Mouse (Mus musculus): Measurements from ENCODE around the gene Filip1l. TPM values are rescaled to one million over a fixed set of nuclear protein-coding genes. Genes with fewer than 3 reads are reported as not detected.
A peak's percentile ranks its signal among the peaks of the same experiment; 100 is the strongest.

Gene Filip1l
- polyA plus RNA-seq, 1 experiment: 15.1 TPM

DNA sequence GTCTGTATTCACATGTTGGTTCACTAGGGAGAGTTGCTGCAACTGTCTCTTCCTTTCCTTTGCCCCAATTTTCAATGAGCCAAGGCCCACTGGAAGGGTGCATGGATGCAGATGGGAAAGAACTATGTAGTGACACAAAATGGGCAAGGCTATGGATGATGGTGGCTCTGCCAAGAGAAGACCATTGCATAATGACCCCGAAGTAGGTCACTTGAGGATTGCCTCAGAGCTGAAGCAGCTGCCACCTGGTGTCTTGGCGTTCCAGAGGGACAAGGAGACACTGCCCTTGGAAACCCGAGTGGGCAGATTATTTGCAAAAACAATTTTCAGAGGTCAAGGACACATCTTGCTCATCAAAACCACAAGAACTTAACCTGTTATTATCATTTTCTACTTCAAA lies 3.9 kb upstream of the Filip1l start:
- DNase-seq: no peak
- TF ChIP-seq POLR2A (IDR thresholded peaks at IDR 0.05; ENCODE audit: borderline replicate concordance, extremely low read depth, low read depth, low read length) (no peak), CTCF (IDR thresholded peaks at IDR 0.05; ENCODE audit: insufficient read depth, low read length) (no peak)
- Histone ChIP-seq H3K4me3 (replicated peaks; ENCODE audit: extremely low read depth, low read depth, low read length) (no peak overlapping the region), H3K4me1 (ENCODE audit: control insufficient read depth, insufficient read depth, low read length) (peaks cover 4% of the 10 kb centered on the region)
- 53% methylated on average over 3 of the region's 3 CpGs for WGBS

DNA sequence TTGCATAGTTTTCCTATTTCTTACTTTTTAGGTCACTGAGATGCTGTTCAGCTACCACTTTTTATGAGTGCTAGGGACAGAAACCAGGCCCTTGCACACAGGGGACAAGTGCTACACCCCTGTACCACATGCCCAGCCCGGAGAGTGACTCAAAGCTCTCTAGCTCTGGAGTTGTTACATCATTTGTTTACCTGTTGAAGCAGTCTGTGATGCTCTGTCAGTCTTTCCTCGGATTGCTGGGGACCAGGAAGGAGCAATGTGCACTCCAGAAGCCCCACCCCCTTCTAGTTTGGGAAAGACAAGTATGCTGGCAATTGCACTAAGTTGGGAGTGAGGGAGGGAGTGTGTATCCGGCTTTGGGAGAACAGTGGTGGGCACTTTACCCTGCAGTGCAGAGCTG lies 3.2 kb upstream of the Filip1l start:
- peak; percentile 29 for DNase-seq
- Histone ChIP-seq H3K4me3 (replicated peaks; ENCODE audit: extremely low read depth, low read depth, low read length) (no peak overlapping the region), H3K4me1 (ENCODE audit: control insufficient read depth, insufficient read depth, low read length) (peaks cover 4% of the 10 kb centered on the region)
- 31% methylated on average over 3 of the region's 3 CpGs for WGBS
- TF ChIP-seq POLR2A (IDR thresholded peaks at IDR 0.05; ENCODE audit: borderline replicate concordance, extremely low read depth, low read depth, low read length) (no peak), CTCF (IDR thresholded peaks at IDR 0.05; ENCODE audit: insufficient read depth, low read length) (no peak)

DNA sequence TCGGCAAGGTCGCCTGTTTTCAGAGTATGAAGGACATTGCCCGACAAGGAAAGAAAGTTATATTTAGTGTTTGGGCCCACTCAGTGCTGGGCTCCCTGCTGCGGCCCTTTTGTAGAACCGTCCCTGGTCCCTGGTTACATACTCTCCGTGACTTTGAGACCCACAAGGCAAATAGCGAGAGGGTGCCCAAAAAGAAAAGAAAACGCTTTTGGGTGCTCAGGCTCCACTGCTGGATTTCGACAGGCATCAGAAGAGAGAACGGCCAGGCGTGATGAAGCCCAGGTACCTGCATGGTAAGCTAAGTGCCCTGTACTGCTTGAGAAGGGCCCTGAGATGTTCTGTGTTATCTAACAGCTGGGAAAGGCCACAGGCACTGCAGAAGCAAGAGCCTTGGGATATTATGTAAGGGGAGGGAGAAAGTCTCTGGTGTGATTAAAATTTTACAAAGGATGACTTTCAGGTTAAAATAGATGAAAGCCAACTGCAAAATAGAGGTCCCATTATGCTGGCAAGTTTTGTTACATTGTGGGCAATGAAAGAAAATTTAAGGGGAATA lies 351 bp downstream of the Filip1l start:
- no peak for DNase-seq
- TF ChIP-seq POLR2A (IDR thresholded peaks at IDR 0.05; ENCODE audit: borderline replicate concordance, extremely low read depth, low read depth, low read length): no peak
- TF ChIP-seq CTCF (IDR thresholded peaks at IDR 0.05; ENCODE audit: insufficient read depth, low read length): no peak
- no peak overlapping the region for H3K4me3 ChIP-seq (replicated peaks; ENCODE audit: extremely low read depth, low read depth, low read length)

DNA sequence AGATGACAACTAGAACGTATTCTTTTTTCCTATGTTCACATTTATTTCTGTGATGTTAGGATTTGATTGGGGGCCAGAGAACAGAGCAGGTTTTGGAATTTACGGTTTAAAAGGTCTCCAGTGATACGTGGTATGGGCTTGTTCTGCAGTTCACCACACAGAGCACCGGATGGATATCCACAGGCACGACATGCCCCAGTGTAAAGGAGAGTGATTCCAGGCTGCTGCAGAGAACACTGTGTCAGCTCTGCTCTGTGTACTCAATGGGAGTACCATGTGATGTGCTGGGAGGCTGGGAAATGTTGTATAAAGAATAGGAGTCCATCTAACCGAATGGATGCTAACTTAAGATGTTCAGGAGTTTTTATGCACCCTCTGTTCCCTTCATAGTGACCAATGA lies 1.0 kb downstream of the Filip1l start:
- Histone ChIP-seq H3K4me1 (ENCODE audit: control insufficient read depth, insufficient read depth, low read length) (no peaks in the 10 kb centered on the region; the same call in 1 of the 2 replicates), H3K4me3 (replicated peaks; ENCODE audit: extremely low read depth, low read depth, low read length) (no peak overlapping the region)
- DNase-seq: no peak
- WGBS: 74% methylated on average over 6 of the region's 6 CpGs
- TF ChIP-seq POLR2A (IDR thresholded peaks at IDR 0.05; ENCODE audit: borderline replicate concordance, extremely low read depth, low read depth, low read length) (no peak), CTCF (IDR thresholded peaks at IDR 0.05; ENCODE audit: insufficient read depth, low read length) (no peak)

More for the DNA sequence above, 351 bp downstream of the Filip1l start:
- 79% methylated on average over 11 of the region's 11 CpGs for WGBS
- H3K4me1 ChIP-seq (ENCODE audit: control insufficient read depth, insufficient read depth, low read length): peaks cover 4% of the 10 kb centered on the region

DNA sequence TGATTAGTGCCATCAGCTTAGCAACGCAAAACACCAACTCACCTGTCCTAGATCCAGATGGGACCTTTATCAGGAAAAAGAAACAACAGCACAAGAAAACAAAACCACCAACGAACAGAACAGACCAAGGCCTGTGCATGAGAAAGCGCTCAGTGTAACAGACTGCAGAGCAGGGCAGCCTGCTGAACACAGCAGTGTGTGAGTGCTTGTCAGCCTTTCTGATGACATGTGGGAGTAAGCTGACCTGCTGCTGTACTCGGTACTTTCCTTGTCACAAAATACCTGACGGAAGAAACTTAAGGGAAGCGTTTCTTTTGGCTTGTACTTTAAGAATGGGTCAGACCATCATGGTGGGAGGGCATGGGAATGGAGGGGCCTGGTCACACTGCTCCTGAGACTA lies 3.6 kb downstream of the Filip1l start:
- TF ChIP-seq POLR2A (IDR thresholded peaks at IDR 0.05; ENCODE audit: borderline replicate concordance, extremely low read depth, low read depth, low read length) (no peak), CTCF (IDR thresholded peaks at IDR 0.05; ENCODE audit: insufficient read depth, low read length) (no peak)
- Histone ChIP-seq H3K4me1 (ENCODE audit: control insufficient read depth, insufficient read depth, low read length) (no peaks in the 10 kb centered on the region), H3K4me3 (replicated peaks; ENCODE audit: extremely low read depth, low read depth, low read length) (no peak overlapping the region)
- WGBS: 79% methylated on average over 6 of the region's 6 CpGs
- no peak for DNase-seq

DNA sequence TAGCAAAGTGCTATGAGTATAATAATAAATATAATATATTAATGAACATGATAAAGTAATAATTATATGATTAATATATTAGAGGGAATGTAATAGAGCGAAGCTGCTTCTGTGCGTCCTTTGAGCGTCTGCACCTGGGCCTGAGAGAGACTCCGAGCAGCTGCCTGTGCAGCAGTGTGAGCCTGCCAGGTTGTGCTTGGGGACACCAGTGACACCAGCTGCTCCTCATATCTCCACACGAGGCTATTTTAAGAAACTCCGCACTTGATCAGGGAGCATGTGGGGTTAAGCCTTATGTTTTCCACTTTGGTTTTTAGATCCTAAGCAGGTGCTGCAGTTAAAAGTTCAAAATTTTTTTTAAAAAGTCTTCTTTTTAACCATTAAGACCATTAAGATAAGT lies 4.1 kb downstream of the Filip1l start:
- H3K4me1 ChIP-seq (ENCODE audit: control insufficient read depth, insufficient read depth, low read length): no peaks in the 10 kb centered on the region
- WGBS: 85% methylated on average over 6 of the region's 6 CpGs

DNA sequence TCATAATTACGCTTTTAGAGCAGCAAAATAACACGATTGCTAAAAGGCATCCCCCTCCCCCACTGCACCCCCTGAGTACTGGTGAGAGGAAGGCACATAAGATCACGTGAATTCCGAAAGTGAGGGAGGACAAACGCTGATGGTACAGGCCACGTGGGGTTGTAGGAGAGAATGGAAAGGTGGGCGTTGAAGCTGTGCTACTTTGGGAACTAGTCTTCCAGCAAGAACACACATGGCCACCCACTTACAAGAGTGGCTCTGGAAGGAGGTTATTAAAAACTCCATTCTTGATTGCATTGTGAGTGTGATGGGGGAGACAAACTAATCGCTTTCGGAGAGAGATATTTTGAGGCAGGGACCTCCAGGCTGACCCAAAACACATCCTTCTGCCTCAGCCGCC lies 6.4 kb downstream of the Filip1l start:
- TF ChIP-seq CTCF (IDR thresholded peaks at IDR 0.05; ENCODE audit: insufficient read depth, low read length) (no peak), POLR2A (IDR thresholded peaks at IDR 0.05; ENCODE audit: borderline replicate concordance, extremely low read depth, low read depth, low read length) (no peak)
- WGBS: 92% methylated on average over 10 of the region's 10 CpGs

More for the DNA sequence above, 4.1 kb downstream of the Filip1l start:
- TF ChIP-seq POLR2A (IDR thresholded peaks at IDR 0.05; ENCODE audit: borderline replicate concordance, extremely low read depth, low read depth, low read length) (no peak), CTCF (IDR thresholded peaks at IDR 0.05; ENCODE audit: insufficient read depth, low read length) (no peak)
- H3K4me3 ChIP-seq (replicated peaks; ENCODE audit: extremely low read depth, low read depth, low read length): no peak overlapping the region
- DNase-seq: no peak

DNA sequence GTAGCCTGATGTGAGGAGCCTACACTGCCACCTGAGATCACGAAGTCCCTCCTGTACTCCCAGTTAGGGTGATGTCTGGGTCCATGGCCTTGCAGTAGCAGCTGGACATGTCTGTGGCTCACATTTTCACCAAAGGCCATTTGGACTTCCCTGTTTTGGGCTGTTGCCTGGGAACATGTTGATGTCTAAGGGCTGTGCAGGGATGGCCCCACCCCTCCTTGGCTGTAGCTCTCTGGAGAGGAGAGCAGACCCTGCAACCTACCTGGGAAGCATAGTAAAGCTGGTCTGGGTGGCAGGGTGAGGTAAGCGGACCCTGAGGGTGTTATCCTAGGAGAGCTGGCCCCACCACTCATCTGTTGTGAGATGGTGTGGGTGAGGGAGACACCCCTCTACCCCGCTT lies 7.9 kb downstream of the Filip1l start:
- H3K4me1 ChIP-seq (ENCODE audit: control insufficient read depth, insufficient read depth, low read length): peaks cover 5% of the 10 kb centered on the region; the same call in 1 of the 2 replicates
- H3K4me3 ChIP-seq (replicated peaks; ENCODE audit: extremely low read depth, low read depth, low read length): no peak overlapping the region
- 90% methylated on average over 3 of the region's 3 CpGs for WGBS
- no peak for DNase-seq
- TF ChIP-seq POLR2A (IDR thresholded peaks at IDR 0.05; ENCODE audit: borderline replicate concordance, extremely low read depth, low read depth, low read length): no peak
- TF ChIP-seq CTCF (IDR thresholded peaks at IDR 0.05; ENCODE audit: insufficient read depth, low read length): no peak

More for the DNA sequence above, 6.4 kb downstream of the Filip1l start:
- peaks cover 3% of the 10 kb centered on the region; the same call in 1 of the 2 replicates for H3K4me1 ChIP-seq (ENCODE audit: control insufficient read depth, insufficient read depth, low read length)
- no peak for DNase-seq
- no peak overlapping the region for H3K4me3 ChIP-seq (replicated peaks; ENCODE audit: extremely low read depth, low read depth, low read length)

DNA sequence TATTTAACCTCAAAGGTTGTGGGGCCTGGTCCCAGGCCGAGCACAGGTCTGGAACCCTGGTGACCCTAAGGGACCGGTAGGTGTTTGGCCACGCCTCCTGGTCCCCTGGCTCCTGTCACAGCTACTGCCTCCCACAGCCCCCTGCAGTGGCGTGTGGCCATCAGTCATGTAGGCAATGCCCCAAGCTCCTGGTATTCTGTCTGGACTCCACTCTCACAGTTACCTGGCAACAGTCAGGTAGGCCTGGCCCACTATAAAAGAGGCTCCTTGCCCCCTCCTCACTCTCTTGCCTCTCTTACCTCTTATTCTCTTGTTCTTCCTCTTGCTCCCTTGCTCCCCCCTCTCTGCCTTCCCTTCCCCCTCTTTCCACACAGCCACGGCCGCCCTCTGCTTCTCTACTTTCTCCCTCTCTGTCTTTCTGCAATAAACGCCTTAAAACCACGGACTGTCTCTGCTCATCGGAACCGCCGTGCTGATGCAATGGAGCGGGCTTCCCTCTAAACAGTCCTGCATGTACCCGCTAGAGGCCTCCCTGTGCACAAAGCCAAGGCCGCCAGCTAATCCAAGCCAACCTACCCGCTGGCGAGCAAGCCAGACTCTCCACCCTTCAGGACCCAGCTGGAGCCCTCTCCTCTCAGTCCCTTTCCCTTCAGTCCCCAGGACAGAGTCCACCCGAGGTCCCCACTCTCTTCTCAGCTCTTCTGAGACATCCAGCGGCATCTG lies 9.9 kb downstream of the Filip1l start:
- 37% methylated on average over 18 of the region's 18 CpGs for WGBS
- no peak for TF ChIP-seq POLR2A (IDR thresholded peaks at IDR 0.05; ENCODE audit: borderline replicate concordance, extremely low read depth, low read depth, low read length)
- peak; percentile 47; the same call in 1 of the 2 replicates for TF ChIP-seq CTCF (IDR thresholded peaks at IDR 0.05; ENCODE audit: insufficient read depth, low read length)
- peak; percentile 35 for DNase-seq
- H3K4me1 ChIP-seq (ENCODE audit: control insufficient read depth, insufficient read depth, low read length): peaks cover 5% of the 10 kb centered on the region; the same call in 1 of the 2 replicates
- no peak overlapping the region for H3K4me3 ChIP-seq (replicated peaks; ENCODE audit: extremely low read depth, low read depth, low read length)

DNA sequence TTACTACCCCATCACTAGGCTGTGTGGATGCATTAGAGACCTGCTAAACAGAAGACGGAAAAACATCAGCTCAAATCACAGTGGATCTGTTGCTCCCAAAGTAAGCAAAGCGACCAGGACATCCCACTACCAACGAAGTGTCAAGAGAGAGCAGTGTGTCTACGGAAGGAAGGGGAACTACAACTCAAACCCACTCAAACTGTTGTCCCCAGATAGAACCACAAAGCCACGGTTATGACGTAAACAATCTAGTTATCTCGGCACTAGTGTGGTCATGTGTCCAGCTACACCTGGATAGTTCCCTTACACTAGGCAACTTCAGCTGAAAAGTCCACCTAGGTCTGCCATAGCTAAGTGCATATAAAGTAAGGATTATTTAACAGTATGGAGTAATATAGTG lies 11.6 kb downstream of the Filip1l start:
- Histone ChIP-seq H3K4me3 (replicated peaks; ENCODE audit: extremely low read depth, low read depth, low read length) (no peak overlapping the region), H3K4me1 (ENCODE audit: control insufficient read depth, insufficient read depth, low read length) (peaks cover 5% of the 10 kb centered on the region; the same call in 1 of the 2 replicates)
- WGBS: 55% methylated on average over 7 of the region's 7 CpGs
- TF ChIP-seq CTCF (IDR thresholded peaks at IDR 0.05; ENCODE audit: insufficient read depth, low read length): no peak
- TF ChIP-seq POLR2A (IDR thresholded peaks at IDR 0.05; ENCODE audit: borderline replicate concordance, extremely low read depth, low read depth, low read length): no peak
- no peak for DNase-seq

Data from lung, adult 2 months (tissue).